Mouse (Mus musculus): ENCODE measurements at regions not wholly inside any gene's neighbourhood (a gene's known extent, or its start where the extent isn't known, plus 50 kb on each side); places are given as distances from the start of the nearest gene placed in this dataset.

DNA sequence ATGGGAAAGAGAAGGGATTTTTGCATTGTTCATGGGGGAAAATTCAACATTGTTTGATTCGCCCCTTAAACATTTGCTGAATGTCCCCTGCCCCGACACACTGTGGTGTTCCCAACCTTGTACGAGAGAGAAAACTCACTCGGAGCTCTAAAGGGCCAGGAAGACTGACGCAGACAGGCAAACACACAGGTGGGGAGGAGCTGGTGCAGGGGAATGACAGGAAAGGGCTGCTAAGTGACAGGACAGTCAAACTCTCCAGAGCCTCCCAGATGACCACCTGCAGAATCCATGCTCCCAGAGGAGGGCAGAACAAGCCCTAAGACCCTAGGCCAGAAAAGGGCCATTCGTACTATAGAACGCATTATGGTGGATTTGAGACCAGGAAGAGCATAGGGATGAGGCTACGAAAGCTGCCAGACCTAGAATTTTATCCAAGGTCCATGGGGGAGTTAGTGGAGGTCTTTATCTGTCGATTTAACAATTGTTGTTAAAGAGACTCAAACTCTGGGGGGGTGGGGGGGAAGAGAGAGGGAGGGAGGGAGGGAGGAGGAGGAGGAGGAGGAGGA is 94.6 kb upstream of the Pabpc6 start:
- DNase-seq (ENCODE audit: low read depth, low spot score): no peak

DNA sequence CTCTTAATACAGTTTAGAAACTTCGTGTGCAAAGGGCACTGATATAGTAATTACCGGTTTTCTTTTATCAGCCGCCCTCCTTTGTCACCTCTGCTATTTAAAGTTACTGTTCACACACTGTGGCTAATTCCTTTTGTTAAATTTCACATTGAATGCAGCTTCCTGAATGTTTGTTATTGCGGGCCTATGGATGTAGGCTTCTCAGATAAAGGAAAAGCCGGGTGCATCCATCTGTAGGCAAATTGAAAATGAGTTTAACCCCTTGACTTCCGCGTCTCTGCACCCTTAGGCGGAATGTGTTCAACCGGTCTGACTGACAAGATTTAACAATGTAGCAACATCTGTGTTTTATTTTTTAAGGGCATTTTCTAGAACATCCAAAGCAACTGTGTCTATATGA is 93.6 kb upstream of the Pabpc6 start:
- DNase-seq (ENCODE audit: low read depth, low spot score): no peak

DNA sequence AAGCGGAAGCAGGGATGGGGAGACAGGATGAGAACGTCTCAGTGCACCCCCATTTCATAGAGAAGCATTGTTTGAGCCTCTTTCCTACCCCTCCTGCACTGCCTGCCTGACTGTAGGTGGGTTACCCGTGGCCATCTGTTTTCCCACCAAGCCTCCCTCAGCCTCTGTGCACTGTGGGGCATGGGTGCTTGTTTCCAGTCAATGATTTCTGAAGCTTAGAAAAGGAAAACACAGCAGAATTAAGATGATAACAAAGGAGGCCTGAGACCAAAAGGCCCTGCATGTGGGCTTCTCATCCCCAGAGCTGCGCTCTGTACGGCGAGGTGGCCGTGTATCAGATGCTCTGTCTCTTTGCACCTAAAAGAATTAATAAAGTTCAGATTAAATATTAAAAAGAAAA is 92.9 kb upstream of the Pabpc6 start:
- no peak for DNase-seq (ENCODE audit: low read depth, low spot score)

DNA sequence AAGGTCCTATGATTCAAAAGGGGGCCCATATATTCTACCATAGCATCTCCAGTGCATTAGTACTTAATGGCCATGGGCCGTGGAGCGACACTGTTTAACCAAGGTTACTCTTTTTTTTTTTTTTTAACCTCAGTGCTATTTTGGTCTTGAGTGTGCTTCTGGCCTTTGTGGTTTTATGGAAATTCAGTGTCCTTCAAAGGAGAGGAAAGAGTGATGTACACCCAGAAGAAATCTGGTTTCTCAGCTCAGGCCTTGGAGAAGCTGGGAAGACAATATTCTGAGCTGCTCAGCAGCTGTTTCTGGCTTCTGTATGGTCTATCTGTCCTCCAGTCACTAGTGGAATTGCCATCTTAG is 91.2 kb upstream of the Pabpc6 start:
- no peak for DNase-seq (ENCODE audit: low read depth, low spot score)

DNA sequence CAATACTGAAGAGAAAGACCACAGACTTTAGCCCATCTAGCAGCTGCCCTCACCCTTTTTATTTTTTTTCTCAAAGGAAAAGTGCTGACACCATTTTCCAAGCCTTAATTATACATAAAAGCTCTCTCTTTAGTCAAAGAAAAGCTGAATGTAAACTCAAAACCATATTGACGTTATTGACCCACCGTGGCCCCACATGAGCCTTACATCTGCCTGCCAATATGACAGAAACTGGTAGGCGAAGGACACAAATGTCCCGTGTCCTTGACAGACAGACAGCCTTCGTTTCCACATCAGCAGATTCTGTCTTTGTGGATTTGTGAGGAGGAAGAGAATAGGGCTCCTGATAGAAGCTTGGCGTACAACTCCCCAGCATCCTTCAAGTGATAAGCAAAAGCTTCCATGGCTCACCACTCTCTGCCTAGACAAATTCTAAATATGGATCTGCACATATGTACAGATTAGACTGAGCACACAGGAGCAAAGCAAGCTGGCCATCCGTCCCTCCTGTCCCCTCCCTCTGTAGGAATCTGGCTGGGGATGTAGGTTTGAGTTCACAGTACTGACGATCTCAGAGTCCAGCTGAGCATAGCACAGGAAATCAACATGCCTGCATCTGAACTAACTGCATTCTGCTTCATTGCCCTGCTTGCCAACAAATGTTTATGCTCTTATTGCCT is 90.6 kb upstream of the Pabpc6 start:
- DNase-seq (ENCODE audit: low read depth, low spot score): no peak

DNA sequence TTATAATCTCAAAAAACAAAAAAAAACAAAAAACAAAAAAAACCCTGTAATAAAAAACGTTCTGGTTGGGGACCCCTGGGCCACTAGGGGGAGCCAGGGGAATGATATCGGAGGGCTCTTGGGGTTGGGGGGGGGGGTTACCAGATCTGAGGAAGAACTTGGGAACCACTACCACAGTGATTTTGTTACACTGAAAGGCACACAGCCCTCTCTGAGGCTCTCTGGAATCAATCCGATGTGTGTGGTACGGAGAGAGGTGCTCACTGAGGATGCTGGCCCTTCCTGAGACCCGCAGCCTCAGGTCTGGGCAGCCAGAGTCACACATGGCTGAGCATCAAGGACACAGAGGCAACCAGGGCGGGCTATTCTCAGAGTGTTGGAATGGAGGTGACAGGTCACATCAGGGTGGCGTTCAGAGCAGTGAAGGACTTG is 89.9 kb upstream of the Pabpc6 start:
- peak; percentile 14 for DNase-seq (ENCODE audit: low read depth, low spot score)

DNA sequence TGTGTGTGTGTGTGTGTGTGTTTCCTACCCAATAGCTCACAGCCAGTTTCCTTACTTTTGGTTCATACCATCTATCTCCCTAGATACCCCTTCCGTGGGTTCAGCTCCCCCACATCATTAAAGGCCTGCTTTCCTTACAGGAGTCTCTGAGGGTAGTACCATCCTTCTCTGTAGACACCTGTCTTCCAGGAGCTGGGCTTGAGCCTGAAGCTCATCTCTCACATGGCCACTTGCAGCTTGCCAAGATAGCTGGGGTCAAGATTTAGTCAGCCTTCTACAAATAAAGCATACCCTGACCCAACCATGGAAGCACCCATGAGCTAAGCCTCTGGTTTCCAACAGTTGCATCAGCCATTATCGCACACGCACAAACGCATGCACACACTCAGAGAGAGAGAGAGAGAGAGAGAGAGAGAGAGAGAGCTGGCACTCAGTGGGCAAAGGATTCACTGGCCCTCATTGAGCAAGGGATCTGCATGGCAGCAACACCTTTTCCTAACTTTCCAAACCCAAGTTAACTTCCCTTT is 88.3 kb upstream of the Pabpc6 start:
- no peak for DNase-seq (ENCODE audit: low read depth, low spot score)

DNA sequence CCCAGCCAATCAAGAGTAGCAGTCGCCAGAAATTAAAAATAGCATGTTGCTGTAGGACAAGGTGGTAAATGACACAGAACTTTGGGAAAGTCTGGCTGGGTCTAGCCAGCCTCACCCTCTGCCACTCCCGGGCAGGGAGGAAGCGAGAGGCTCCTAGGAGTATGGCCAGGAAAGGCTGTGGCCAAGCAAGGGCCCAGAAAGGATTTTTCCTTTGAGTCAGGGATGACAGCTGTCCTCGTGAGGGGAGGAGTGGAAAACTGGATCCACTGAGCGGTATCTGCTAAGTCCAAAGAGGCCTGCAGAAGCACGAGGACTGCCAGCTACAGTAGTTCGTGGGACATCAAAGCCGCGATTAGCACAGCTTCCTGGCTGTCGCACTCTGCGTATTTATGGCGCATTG is 87.2 kb upstream of the Pabpc6 start:
- no peak for DNase-seq (ENCODE audit: low read depth, low spot score)

DNA sequence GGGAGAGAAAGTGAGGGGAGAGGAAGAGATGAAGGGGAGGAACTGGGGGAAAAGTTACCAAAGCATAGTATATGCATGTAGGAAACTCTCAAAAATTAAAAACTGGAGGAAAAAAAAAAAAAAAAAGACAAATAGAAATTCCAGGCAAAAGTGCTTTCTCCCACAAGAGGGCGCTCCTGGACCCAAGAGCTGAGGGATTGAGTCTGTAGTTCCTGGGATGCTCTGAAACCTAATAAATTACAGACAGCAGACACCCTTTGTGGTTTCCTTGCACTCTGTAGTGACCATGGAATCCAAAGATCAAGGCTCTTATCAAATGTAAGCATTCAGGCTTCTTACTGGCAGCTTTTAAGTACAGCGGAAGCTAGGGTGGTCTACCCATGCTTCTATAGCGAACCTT is 86.7 kb upstream of the Pabpc6 start:
- peak; percentile 40 for DNase-seq (ENCODE audit: low read depth, low spot score)

DNA sequence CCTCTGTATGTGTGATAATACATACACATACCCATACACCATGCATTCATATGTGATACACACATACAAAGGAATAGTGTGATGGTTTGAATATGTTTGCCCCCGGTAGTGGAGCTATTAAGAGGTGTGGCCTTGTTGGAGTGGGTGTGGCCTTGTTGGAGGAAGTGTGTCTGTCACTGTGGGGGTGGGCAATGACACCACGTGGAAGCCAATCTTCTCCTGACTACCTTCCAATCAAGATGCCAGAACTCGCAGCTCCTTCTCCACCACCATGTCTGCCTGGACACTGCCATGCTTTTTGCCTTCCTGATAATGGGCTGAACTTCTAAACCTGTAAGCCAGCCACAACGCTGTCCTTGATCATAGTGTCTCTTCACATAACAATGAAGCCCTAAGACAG is 86.1 kb upstream of the Pabpc6 start:
- no peak for DNase-seq (ENCODE audit: low read depth, low spot score)

DNA sequence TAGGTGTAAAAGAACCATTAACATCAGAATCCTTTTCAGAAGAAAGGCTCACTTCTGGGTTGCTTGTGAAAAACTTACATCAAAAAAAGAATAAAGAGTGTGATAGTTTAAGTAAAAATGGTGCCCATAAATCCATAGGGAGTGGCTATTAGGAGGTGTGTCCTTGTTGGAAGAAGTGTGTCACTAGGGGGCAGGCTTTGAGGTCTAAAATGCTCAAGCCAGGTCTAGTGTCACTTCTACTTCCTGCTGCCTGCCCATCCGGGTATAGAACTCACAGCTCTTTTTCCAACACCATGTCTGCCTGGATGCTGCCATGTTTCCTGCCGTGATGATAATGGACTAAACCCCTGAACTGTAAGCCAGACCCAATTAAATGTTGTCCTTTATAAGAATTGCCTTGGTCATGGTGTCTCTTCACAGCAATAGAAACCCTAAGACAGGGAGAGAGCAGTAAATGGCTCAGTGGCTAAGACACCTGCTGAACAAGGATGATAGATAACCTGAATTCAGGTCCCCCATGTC is 85.4 kb upstream of the Pabpc6 start:
- DNase-seq (ENCODE audit: low read depth, low spot score): peak; percentile 17

DNA sequence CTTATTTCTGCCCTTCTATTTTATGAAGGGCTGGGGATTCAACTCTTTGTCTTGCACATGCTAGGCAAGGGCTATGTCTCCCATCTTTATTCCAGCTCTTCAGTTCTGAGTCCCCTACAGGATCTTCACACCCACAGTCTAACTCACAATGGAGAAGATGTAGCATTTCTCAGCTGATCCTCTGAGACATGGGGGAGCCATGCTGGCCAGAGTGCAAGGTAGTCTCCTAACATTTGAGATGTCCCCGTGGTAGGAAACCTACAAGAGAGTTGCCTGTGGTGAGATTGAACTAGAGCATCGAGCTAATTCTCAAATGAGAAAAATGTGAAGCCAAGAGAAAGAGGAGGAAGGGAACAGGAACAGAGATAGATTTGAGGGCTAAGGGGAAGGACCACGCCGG is 83.3 kb upstream of the Pabpc6 start:
- no peak for DNase-seq (ENCODE audit: low read depth, low spot score)

DNA sequence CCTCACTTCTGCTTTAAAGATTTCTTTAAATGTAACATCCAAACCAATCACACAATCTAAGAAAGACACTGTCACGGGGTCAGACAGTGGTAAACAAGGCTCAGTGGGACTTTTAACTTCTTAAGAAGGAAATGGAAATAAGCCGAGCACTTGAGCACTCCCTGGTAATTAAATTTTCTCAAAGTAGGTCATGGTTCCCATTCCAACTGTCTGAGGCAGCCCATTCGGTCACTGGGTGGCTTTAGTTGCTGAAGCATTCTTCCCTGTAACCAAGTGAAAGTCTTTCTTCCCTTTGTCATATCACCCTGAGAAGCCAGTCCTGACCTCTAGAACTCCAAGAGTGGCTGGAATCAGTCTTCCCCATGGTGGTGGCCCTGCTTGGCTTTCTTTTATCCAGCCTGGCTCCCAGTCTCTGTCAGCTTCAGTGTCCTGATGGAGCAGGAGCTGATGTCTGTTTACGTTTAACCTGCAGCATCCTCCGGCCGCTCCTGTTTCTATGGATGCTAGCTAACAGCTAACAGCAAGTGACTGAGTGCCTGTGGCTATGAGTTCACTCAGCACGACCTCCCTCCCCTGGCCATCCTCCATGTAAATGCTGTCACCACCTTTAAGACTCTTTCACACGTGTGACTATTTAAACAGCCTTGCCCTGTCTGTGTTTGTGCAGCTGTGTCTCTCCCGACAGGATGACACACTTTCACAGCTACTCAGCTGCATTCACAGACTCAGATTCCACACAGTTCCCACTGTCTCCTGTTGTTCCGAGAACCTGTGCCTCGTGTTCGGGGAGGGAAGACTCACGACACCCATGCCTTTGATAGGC is 82.0 kb upstream of the Pabpc6 start:
- no peak for DNase-seq (ENCODE audit: low read depth, low spot score)

DNA sequence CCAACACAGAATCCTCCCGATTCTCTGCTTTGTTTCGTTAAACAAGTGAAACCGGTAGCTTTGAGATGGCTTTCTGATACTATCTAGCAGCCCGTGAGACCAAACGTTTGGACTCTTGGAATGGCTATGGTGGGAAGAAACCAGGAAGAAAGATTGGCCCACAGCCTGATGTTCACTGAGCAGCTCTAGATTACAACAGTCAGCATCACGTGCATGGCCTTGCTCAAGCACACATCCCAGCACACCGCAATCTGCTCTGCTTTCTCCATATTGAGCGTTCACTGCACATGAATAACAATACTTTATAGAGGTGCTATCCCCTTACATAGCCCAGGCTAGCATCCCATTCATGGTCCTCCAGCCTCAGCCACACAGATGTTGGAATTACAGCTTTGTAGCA is 80.5 kb upstream of the Pabpc6 start:
- DNase-seq (ENCODE audit: low read depth, low spot score): no peak

DNA sequence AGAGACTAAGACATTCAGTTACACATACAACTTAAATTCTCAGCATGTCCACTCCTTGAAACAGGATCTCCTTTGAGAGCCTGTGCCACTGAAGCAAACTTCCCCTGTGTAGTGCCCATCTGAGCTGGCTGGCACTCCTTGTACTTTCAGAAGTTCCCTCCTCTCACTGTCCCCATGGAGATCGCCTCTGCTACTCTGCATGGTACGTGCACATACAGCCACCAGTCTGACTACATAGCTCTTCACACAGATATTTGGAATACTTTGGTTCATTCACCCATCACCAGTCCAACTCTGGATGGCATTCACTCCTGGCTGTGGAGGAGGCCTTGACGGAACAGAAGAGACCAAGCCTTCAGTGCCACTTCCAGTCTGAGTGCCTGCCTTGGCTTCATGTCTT is 79.8 kb upstream of the Pabpc6 start:
- no peak for DNase-seq (ENCODE audit: low read depth, low spot score)

DNA sequence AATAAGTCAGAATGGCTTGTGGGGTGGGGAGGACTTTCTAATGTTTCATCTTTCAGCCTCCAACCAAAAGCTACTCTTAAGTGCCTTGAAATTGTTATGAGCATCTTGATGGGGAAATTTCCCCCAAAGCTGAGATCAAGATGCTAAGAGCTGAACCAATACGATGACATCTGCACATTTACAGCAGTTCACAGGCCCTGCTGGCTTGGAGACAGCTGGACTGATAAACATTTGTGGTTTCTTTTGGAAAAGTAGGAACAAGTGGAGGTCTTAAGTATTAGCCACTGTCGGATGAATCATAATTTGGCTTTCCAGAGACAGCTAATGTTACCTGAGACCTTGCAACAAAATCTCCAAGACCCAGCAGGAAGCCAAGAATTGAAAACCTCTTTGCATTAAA is 78.4 kb upstream of the Pabpc6 start:
- DNase-seq (ENCODE audit: low read depth, low spot score): no peak

DNA sequence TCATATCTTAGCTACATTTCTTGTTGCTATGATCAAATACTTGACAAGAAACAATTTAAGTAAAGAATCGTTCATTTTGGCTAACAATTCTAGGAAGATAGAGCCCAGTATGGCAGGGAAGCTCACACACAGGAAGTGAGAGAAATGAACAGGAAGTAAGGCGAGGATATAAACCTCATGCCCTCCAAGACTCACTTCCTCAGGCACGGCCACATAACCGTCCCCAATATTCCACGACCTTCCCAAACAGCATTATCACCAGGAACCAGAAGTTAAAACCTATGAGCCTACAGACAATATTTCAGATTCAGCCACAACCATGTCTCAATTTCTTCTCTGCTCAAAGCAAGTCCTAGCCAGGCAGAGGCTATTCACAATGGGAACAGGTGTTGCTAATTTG is 73.8 kb upstream of the Pabpc6 start:
- DNase-seq (ENCODE audit: low read depth, low spot score): no peak

DNA sequence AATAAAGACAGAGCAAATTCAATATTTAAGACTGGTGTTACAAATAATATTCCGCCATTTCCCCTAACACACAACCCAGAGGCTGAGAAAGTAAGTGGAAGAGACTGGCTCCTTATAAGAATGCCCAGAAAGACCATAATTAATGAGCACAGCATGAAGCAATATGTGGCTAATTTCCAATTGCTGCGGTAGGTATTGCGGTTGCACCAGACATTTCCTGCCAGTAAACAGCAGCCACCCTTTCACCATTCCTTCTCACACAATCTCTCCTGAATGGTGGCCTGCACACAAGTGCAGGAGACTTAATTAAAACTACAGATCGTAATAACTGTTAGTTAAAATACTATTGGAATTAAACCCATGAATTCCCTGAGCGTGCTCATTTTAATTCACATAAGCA is 71.8 kb upstream of the Pabpc6 start:
- no peak for DNase-seq (ENCODE audit: low read depth, low spot score)

DNA sequence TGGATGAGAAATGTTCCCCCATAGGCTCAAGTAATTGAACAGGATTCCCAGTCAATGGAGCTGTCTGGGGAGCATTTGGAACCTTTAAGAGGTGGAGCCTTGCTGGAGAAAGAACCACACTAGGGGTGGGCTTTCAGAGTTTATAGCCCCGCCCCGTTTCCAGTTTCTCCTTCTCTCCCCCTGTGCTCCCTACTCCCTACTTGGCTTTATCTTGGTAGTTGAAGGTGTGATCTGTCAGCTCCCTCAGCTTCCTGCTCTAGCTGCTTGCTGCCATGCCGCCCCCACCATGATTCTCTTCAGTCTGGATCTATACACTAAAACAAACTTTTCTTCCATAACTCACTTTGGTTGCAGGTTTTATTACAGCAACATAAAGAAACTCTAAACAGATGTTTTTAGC is 59.5 kb upstream of the Pabpc6 start:
- DNase-seq (ENCODE audit: low read depth, low spot score): peak; percentile 21

DNA sequence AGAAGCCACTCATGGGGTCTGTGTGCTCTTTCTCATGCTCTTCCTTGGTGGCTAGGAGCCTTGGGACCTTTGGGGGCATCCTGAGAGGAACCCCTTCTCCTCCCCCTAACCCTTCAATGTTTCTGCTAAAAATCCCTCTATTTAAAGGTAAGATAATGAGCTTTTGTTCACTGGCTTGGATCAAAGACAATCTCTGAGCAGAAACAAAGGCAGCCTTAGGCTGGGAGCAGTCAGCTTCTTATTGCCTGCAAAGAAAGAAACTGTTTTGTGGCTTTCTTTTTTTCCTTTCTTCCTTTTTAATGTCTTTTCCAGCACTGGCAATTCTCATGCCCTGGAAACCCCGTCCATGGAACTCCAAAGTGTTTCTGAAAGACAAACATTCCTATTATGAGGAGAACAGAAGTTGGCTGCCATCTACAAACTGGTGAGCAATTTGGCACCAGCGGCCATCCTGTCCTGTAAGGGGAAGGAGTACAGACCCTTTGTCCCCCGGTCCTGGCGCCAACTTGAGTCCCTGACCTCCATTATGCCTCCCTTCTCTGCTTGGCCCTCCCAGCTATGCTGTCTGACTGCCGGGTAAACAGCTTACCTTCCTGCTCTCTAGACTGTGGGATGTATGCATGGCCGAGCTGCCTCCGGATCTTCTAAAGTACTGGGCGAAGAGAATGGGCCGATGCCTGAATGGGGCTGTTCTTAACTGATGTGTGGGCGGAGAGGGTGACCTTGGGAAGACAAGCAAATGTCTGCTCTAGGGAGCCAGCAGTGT is 56.4 kb upstream of the Pabpc6 start:
- DNase-seq (ENCODE audit: low read depth, low spot score): peak; percentile 63

DNA sequence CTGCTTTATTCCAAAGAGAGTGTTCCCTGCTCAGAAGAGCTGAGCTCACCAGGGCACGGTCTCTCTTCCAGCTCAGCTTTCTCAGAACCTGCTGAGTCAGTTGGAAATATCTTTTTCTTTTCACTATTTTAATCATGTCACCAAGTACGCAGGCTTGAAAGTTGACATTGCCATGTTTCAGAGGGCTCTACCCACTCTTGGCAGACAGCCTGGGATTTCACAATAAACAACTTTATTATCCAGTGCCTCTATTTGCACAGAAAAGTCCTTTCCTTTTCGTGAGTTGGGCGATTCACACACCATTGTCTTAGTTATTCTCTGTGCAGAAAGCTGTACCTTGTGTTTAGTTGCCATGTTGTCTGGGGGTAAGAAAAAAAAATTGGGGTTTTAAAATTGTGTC is 54.0 kb upstream of the Pabpc6 start:
- DNase-seq (ENCODE audit: low read depth, low spot score): no peak

DNA sequence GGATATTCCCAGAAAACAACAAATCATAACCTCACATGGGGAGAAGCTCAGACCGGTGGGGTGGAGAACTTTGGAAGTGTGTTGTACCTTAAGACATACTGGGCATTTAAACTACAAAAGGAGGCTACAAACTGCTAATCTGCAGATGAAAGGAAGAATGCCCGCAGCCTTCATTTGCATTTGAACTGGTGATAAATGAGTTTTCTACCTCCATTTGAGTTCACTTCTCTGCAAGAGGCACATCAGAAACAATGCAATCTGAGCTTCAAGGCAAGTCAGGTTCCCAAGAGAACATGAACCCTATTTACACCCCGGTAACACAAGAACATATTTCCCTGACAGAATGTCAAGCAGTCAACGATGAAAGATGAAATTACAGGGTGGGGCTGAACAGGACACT is 53.2 kb upstream of the Pabpc6 start:
- peak; percentile 93 for DNase-seq (ENCODE audit: low read depth, low spot score)
